Mouse (Mus musculus) neural tube, embryonic 12.5 days (tissue): ENCODE data around the gene Sgpp1. TPM values are rescaled to one million over a fixed set of nuclear protein-coding genes. Genes with fewer than 3 reads are reported as not detected.

ENCODE experiments used
- ATAC-seq: fragments of 200-750 bp; cut with Nextera tagmentation; 2 replicates; pipeline ENCODE4 v1.8.0; 2017; ENCODE audit warnings: low read depth, mild to moderate bottlenecking, moderate TSS enrichment, moderate library complexity; ENCODE audit not compliant: low FRiP score
- H3K27ac ChIP-seq: fragments of 300-500 bp; sonication (generic); 2 replicates; pipeline ENCODE4 v1.5.1; 2016
- H3K27me3 ChIP-seq: fragments of 300-500 bp; sonication (generic); replicated peaks from 2 replicates; pipeline ENCODE4 v1.6.1; 2016; ENCODE audit warnings: mild to moderate bottlenecking
- H3K36me3 ChIP-seq: fragments of 300-500 bp; sonication (generic); 2 replicates; pipeline ENCODE4 v1.6.1; 2016; ENCODE audit warnings: mild to moderate bottlenecking
- H3K4me1 ChIP-seq: fragments of 300-500 bp; sonication (generic); 2 replicates; pipeline ENCODE4 v1.6.1; 2016
- H3K4me2 ChIP-seq: fragments of 300-500 bp; sonication (generic); replicated peaks from 2 replicates; pipeline ENCODE4 v1.6.1; 2016; ENCODE audit warnings: mild to moderate bottlenecking
- H3K4me3 ChIP-seq: fragments of 300-500 bp; sonication (generic); 2 replicates; pipeline ENCODE4 v1.5.1; 2016
- H3K9ac ChIP-seq: fragments of 300-500 bp; sonication (generic); 2 replicates; pipeline ENCODE4 v1.6.1; 2016; ENCODE audit warnings: mild to moderate bottlenecking
- H3K9me3 ChIP-seq: fragments of 300-500 bp; sonication (generic); 2 replicates; pipeline ENCODE4 v1.6.1; 2016; ENCODE audit warnings: mild to moderate bottlenecking
- WGBS: fragments of 180-500 bp; shearing (Covaris S2); methylation state at CpG from one replicate; pipeline ENCODE4 v1.1.7; 2016; 5-methylcytosine and 5-hydroxymethylcytosine counted together
- polyA plus RNA-seq: library from polyadenylated mRNA; unstranded; fragments of >200 nt; fragmentation: Nextera tagmentation; extraction: Ambion mirVana; gene quantifications from 2 replicates; pipeline ENCODE4 v1.2.1, GENCODE M21; 2016

Gene Sgpp1
- polyA plus RNA-seq, 1 experiment from 2014 or later = 8.3 TPM

DNA sequence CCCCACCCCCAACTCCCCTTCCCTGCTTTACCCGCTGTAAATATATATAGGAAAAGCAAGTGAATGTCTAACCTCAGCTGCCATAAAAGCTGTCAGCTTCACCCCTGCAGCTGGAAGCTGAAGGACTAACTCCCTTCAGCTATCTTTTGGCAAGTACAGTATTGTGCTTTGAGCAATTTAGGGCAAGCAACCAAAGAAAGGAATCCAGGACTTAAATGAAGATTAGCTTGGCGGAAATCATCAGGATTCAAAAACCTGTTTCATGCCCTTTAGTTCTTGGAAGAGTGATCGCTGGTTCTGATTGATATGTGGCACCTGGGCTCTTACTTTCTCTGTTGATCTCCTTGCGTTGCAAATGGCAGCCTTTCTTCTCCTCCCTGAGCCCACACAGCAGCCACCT is 13.0 kb upstream of the Sgpp1 start:
- no peak for ATAC-seq
- Histone ChIP-seq H3K4me2 (no peak overlapping the region), H3K9ac (no peak overlapping the region), H3K4me1 (no peaks in the 10 kb centered on the region), H3K4me3 (no peak overlapping the region), H3K27me3 (0 out of 2 replicates have a peak, but pooled peaks cover 4% of the 10 kb centered on the region), H3K36me3 (no peaks in the 10 kb centered on the region), H3K27ac (no peak overlapping the region), H3K9me3 (no peaks in the 10 kb centered on the region)
- 73% methylated on average over 4 of the region's 4 CpGs for WGBS

DNA sequence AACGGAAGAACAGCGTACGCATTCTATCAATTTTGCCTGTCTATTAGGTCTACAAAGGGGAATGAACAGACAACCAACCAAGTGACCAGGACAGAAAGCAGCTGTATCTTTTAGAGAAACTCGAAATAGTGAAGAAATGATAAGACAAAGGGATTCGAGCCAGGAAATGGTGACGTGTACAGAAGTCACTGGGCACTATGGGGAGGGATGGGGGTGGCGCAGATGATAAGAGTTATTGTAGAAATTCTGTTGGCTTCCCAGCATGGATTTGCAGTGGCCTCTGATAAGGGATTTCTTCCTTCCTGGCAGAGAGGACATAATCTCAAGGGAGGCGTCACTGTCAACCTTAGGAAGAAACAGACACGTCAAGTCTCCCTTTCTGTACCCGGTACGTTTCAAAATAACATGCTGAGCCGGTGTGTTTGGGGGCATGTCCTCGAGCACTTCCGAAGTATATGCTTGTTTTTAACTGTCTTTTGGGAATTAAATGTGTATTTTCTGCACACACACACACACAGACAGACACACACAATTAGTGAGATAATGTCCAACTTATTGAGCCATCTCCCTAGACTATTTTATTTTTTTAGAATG is 10.3 kb upstream of the Sgpp1 start:
- no peak for ATAC-seq

GRCm38 (mm10) chr12:75742101-75742500 is 6.6 kb upstream of the Sgpp1 start:
- H3K36me3 ChIP-seq = no peaks in the 10 kb centered on the region
- no peaks in the 10 kb centered on the region for H3K4me1 ChIP-seq
- no peak overlapping the region for H3K27ac ChIP-seq
- H3K4me3 ChIP-seq = no peak overlapping the region
- H3K27me3 ChIP-seq = peaks cover 25% of the 10 kb centered on the region
- H3K4me2 ChIP-seq = no peak overlapping the region
- WGBS = 88% methylated on average over 5 of the region's 5 CpGs
- H3K9me3 ChIP-seq = no peaks in the 10 kb centered on the region
- ATAC-seq = no peak
- no peak overlapping the region for H3K9ac ChIP-seq

More for the DNA sequence above, 10.3 kb upstream of the Sgpp1 start:
- Histone ChIP-seq H3K4me2 (no peak overlapping the region), H3K9ac (no peak overlapping the region), H3K9me3 (no peaks in the 10 kb centered on the region), H3K27me3 (0 out of 2 replicates have a peak, but pooled peaks cover 4% of the 10 kb centered on the region), H3K4me3 (no peak overlapping the region), H3K36me3 (no peaks in the 10 kb centered on the region), H3K4me1 (no peaks in the 10 kb centered on the region), H3K27ac (no peak overlapping the region)
- WGBS = 86% methylated on average over 14 of the region's 14 CpGs

DNA sequence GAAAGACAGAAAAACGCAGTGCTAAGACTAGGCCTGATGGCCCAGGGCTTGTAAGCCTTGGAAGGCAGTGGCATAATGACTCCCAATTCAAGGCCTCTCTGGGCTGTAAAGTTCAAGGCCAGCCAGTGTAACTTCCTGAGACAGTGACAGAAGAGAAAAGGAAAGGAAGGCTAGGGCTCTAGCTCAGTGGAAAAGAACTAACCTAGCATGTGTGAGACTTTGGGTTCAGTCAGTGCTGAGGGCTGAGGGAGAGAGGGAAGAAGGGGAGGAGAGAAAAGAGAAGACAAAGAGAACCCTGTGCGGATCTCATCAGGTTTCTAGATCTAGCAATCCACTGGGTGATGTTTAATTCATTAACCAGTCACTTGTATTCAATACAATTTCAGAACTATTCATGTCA is 5.7 kb upstream of the Sgpp1 start:
- H3K4me2 ChIP-seq = no peak overlapping the region
- WGBS = 81% methylated on average over 2 of the region's 2 CpGs
- no peak overlapping the region for H3K27ac ChIP-seq

DNA sequence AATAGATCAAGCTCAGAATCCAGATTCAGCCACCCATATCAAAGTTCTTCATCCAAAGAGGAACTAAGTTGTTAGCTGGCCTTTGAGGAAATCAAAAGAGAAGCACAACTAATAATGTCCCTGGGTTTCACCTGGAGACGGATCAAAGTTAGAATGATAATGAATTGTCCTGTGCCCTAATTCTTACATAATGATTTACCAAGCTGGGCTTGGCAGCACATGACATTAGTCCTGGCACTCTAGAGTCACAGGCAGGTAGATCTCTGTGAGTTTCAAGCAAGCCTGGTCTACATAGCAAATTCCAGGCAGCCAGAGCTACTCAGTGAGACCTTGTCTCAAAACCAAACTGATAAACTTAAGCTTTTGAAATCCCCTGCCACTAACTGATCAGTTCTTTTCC is 4.9 kb upstream of the Sgpp1 start:
- 73% methylated on average over 1 of the region's 1 CpGs for WGBS
- Histone ChIP-seq H3K27me3 (peaks cover 30% of the 10 kb centered on the region), H3K9me3 (no peaks in the 10 kb centered on the region), H3K4me1 (no peaks in the 10 kb centered on the region), H3K4me3 (no peak overlapping the region), H3K36me3 (no peaks in the 10 kb centered on the region), H3K4me2 (no peak overlapping the region), H3K9ac (no peak overlapping the region), H3K27ac (no peak overlapping the region)
- no peak for ATAC-seq

More for the DNA sequence above, 5.7 kb upstream of the Sgpp1 start:
- H3K9ac ChIP-seq = no peak overlapping the region
- no peaks in the 10 kb centered on the region for H3K4me1 ChIP-seq
- H3K27me3 ChIP-seq = peaks cover 28% of the 10 kb centered on the region
- H3K9me3 ChIP-seq = no peaks in the 10 kb centered on the region
- no peaks in the 10 kb centered on the region for H3K36me3 ChIP-seq
- ATAC-seq = no peak
- H3K4me3 ChIP-seq = no peak overlapping the region

DNA sequence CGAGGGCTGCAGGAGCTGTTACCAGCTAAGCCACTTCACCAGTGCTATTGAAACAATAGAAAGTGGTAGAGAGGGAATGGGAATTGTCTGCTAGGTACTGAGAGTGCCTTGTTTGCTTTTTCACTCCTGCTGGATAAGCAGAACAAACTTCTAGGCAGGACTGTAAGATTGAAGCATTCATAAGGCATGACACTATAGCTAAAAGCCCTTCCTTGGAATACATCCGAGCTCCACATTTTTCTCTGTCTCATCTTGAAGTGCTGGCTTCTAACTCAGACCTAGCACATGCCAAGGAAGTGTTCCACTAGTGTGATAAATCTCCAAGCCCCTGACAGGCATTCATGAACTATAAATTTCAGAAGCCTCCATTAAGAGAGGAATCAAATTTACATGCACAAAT is 4.1 kb upstream of the Sgpp1 start:
- H3K27ac ChIP-seq = no peak overlapping the region
- no peak overlapping the region for H3K4me2 ChIP-seq
- H3K4me1 ChIP-seq = 0 out of 2 replicates have a peak, but pooled peaks cover 3% of the 10 kb centered on the region
- H3K4me3 ChIP-seq = no peak overlapping the region
- 68% methylated on average over 2 of the region's 2 CpGs for WGBS
- H3K9me3 ChIP-seq = no peaks in the 10 kb centered on the region
- H3K36me3 ChIP-seq = no peaks in the 10 kb centered on the region
- no peak overlapping the region for H3K9ac ChIP-seq
- H3K27me3 ChIP-seq = peaks cover 33% of the 10 kb centered on the region
- ATAC-seq = no peak

GRCm38 (mm10) chr12:75736296-75736695 is 767 bp upstream of the Sgpp1 start:
- Histone ChIP-seq H3K36me3 (no peaks in the 10 kb centered on the region), H3K27ac (no peak overlapping the region), H3K4me3 (no peak overlapping the region), H3K9ac (no peak overlapping the region), H3K27me3 (peaks cover 39% of the 10 kb centered on the region), H3K9me3 (no peaks in the 10 kb centered on the region), H3K4me2 (no peak overlapping the region), H3K4me1 (peaks cover 16% of the 10 kb centered on the region)
- no peak for ATAC-seq
- 70% methylated on average over 4 of the region's 4 CpGs for WGBS

DNA sequence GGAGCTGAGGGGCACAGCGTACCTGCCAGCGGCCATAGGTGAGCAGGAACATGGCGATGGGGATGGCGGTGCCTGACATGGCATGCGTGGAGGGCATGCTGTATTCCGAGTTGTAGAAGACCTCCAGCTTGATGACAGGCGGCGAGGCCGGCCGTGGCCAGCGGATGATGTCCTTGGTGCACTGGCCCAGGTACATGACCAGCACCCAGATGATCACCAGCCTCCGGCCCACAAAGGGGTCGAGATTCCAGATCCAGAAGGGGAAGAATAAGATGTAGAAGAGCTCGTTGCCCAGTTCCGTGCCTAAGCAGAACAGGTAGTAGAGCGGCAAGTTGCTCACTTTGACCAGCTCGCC is 661 bp downstream of the Sgpp1 start:
- no peaks in the 10 kb centered on the region for H3K36me3 ChIP-seq
- H3K27ac ChIP-seq = 0 out of 2 replicates have a peak overlapping the region, but pooled peaks have one; percentile 17
- peaks cover 39% of the 10 kb centered on the region for H3K27me3 ChIP-seq
- peak overlapping the region; percentile 90 for H3K9ac ChIP-seq
- peak overlapping the region; percentile 74 for H3K4me3 ChIP-seq
- H3K4me1 ChIP-seq = peaks cover 16% of the 10 kb centered on the region
- 3% methylated on average over 17 of the region's 17 CpGs for WGBS
- ATAC-seq = no peak; the same call in 1 of the 2 replicates
- no peaks in the 10 kb centered on the region for H3K9me3 ChIP-seq
- H3K4me2 ChIP-seq = peak overlapping the region; percentile 92

DNA sequence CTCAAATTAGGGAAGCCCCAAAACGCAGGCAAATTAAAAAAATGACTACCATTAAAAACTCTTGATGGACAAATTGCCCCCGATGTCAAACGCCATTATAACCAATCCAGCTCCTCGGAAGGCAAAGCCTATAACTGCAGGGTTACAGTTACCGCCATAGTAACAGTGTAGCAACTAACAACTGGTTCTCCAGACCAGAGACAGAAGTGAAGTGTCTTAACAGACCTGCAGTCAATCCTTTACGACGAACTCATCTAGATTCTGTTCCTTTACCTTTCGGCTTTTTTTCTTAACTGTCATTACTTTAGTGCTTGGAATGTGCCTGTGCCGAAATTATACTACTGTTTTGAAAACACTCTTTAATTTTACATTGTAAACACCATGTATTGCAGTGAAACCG is 1.4 kb downstream of the Sgpp1 start:
- Histone ChIP-seq H3K4me1 (peaks cover 16% of the 10 kb centered on the region), H3K4me3 (peak overlapping the region; percentile 74; the same call in 1 of the 2 replicates), H3K9me3 (no peaks in the 10 kb centered on the region), H3K9ac (no peak overlapping the region), H3K27ac (no peak overlapping the region), H3K27me3 (peaks cover 35% of the 10 kb centered on the region), H3K4me2 (peak overlapping the region; percentile 92), H3K36me3 (no peaks in the 10 kb centered on the region)
- WGBS = 23% methylated on average over 10 of the region's 10 CpGs
- no peak for ATAC-seq

DNA sequence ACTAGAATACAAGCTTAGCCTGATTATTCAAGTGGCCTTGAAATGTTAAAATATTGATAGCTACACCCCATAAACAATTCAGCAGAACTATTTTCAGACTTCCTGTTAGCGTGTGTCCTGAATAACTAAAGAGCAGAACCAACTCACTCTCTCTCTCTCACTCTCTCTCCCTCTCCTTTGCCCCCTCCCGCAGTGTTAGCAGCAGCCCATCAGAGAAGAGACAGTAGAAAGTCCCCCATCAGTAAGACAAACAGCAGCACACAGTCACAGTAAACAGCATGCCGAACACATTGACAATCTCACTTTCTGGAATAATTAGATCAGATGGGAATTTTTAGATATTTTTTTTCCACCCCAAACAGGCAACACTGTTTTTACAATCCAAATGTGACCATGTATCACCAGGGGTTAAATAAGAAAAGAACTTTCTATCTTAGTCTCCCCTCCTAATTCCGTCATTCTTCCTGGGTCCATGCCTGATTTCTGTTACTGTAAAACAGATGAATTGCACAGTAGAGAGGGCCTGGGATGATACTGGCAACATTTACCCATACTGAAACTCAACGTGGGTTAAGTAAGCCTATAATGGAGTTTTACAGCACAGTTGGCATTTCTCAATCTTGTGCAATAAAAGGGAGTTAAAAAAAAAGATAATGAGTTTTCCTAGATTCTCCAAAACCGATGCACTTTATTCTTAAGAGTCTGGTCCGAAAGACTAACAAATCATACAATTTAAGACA is 2.0 kb downstream of the Sgpp1 start:
- Histone ChIP-seq H3K27me3 (peaks cover 31% of the 10 kb centered on the region), H3K4me3 (no peak overlapping the region), H3K36me3 (no peaks in the 10 kb centered on the region; the same call in 1 of the 2 replicates), H3K4me1 (peaks cover 16% of the 10 kb centered on the region), H3K27ac (no peak overlapping the region), H3K9me3 (no peaks in the 10 kb centered on the region), H3K9ac (no peak overlapping the region), H3K4me2 (peak overlapping the region; percentile 92)
- 48% methylated on average over 7 of the region's 7 CpGs for WGBS
- ATAC-seq = no peak

DNA sequence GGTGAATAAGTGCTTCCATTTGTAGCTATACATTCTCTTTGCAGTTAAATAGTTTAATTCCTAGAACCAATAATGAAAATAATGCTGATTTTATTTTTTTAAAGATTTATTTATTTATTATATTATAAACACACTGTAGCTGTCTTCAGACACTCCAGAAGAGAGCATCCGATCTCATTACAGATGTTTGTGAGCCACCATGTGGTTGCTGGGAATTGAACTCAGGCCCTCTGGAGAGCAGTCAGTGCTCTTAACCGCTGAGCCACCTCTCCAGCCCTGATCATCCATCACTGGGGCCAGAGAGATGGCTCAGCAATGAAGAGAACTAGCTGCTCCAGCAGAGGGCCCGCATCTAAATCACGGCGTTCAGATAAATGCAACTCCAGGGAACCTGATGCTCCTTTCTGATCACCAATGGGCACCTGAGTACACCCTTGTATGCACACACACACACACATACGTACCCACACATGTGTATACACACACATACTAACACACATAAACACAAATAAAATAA is 3.5 kb downstream of the Sgpp1 start:
- H3K9me3 ChIP-seq = no peaks in the 10 kb centered on the region
- H3K36me3 ChIP-seq = no peaks in the 10 kb centered on the region; the same call in 1 of the 2 replicates
- peaks cover 16% of the 10 kb centered on the region for H3K27me3 ChIP-seq
- no peak overlapping the region for H3K4me3 ChIP-seq
- no peak overlapping the region for H3K27ac ChIP-seq
- peaks cover 16% of the 10 kb centered on the region for H3K4me1 ChIP-seq
- ATAC-seq = no peak
- H3K4me2 ChIP-seq = no peak overlapping the region
- WGBS = 57% methylated on average over 6 of the region's 6 CpGs
- no peak overlapping the region for H3K9ac ChIP-seq

DNA sequence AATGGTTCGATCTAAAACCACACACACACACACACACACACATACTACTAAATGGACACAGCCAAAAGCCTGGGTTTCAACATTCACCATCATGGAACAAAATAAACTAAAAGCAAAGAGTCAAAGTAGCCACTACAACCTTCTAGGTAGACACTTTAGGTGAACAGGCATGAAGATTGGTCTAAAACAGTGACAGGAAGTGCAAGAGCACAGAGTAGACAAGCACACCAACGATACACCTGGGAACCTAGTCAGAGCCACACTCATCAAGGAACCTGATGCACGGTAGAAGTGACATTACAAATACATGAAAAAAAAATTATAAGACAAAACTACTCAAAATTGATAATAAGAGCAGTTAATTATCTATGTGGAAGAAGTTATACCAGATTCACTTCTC is 4.0 kb downstream of the Sgpp1 start:
- WGBS = 90% methylated on average over 3 of the region's 3 CpGs
- ATAC-seq = no peak
- no peak overlapping the region for H3K4me2 ChIP-seq
- no peak overlapping the region for H3K4me3 ChIP-seq
- H3K36me3 ChIP-seq = no peaks in the 10 kb centered on the region; the same call in 1 of the 2 replicates
- peaks cover 16% of the 10 kb centered on the region for H3K4me1 ChIP-seq
- peaks cover 12% of the 10 kb centered on the region for H3K27me3 ChIP-seq
- H3K9me3 ChIP-seq = no peaks in the 10 kb centered on the region
- no peak overlapping the region for H3K9ac ChIP-seq
- H3K27ac ChIP-seq = no peak overlapping the region
